Mouse (Mus musculus) small intestine, adult 2 months (tissue): ENCODE results near the gene Tmprss13.

Experiments used
- CTCF ChIP-seq: fragments of 200-500 bp; IDR thresholded peaks from 2 replicates; pipeline ENCODE4 v1.5.1; 2012; ENCODE audit warnings: low read depth, mild to moderate bottlenecking, control low read depth, inconsistent platforms, low read length, moderate library complexity, mixed read lengths; ENCODE audit not compliant: insufficient replicate concordance, insufficient read length; ENCODE audit errors: extremely low read depth
- POLR2A ChIP-seq: fragments of 200-500 bp; IDR thresholded peaks from 2 replicates; pipeline ENCODE4 v1.6.1; 2012; ENCODE audit warnings: low read depth, mild to moderate bottlenecking, control low read depth, inconsistent platforms, low read length, moderate library complexity

DNA sequence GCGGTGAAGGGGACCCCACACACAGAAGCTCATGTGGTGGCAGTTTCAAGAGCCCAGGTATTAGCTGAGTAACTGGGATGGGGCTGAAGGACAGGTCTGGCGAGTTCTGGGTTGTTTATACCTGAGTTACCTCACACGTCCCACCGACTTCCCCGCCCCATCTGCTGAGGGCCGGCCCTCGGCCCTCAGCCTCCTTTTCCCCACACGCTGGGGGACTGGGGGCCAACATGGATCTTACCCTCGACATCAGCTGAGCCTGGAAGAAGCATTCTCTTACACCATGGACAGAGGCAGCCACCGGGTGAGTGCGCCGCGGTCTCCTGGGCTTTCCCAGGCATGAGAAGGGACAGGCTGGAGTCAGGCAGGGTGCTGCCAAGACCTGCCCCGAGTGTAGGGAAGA lies at the start of gene Tmprss13:
- TF ChIP-seq CTCF, result no peak
- TF ChIP-seq POLR2A, result no peak
